In the genomic region with DNA sequence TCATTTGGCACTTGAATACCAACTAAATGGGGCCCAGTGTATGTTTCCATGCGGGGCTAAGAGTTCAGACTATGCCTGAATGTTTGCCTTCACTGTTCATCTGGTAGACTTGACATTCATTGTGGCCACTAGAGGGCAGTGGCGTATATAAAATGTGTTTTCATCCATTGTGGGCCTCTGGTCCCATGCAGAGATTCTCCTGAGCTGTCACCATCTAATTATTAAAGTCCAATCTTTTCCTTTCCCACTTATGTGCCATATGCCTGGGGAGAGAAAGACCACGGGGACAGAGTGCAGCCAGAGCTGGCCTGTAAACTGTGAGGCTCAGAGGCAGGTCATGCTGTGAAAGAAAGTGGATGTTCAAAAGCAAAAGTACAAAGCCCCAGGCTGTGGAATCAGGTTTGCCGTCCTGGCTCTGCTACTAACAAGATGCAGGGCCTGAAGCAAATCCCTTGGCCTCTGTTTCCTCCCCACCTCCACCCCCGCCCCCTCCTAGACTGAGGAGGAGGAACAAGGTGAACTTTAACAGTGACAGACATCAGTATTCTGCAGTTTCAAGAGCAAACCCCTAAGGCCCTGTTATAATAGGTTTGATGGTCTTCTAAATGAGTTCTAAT, we compare ENCODE assay signal across 8 mouse cellular contexts.
DNase-seq lines count a peak whose midpoint lies in the region; ATAC-seq and TF ChIP-seq lines count a peak whose summit lies in the region.

No protein-coding gene starts in this region.

- no peak overlapping the region for H3K27ac ChIP-seq in kidney, embryonic 15.5 days
- no peak overlapping the region for H3K27ac ChIP-seq in hindbrain, postnatal 0 days
- peak overlapping the region; percentile 51; the same call in 1 of the 2 replicates for H3K27ac ChIP-seq in left cerebral cortex, adult 2 months
- peak overlapping the region; percentile 22; the same call in 1 of the 2 replicates for H3K27ac ChIP-seq in midbrain, embryonic 12.5 days (replicated peaks)
- H3K27ac ChIP-seq in small intestine, adult 2 months (ENCODE audit: insufficient read depth, low read depth, low read length), result no peak overlapping the region

- intact Hi-C loops in left cerebral cortex, adult 2 months (cut with DNase I), result loop anchor here (1.0 to 5.0 kb wide), 3 partner anchors 193 to 511 kb away; no protein-coding TSS in a partner anchor

- H3K9me3 ChIP-seq in kidney, embryonic 15.5 days (replicated peaks), result no peaks in the 10 kb centered on the region
- no peaks in the 10 kb centered on the region for H3K9me3 ChIP-seq in hindbrain, postnatal 0 days (ENCODE audit: low read length)
- H3K9me3 ChIP-seq in midbrain, embryonic 12.5 days, result no peaks in the 10 kb centered on the region

- no peak overlapping the region for H3K4me3 ChIP-seq in kidney, embryonic 15.5 days (replicated peaks)
- no peak overlapping the region for H3K4me3 ChIP-seq in hindbrain, postnatal 0 days (ENCODE audit: low read length)
- H3K4me3 ChIP-seq in left cerebral cortex, adult 2 months, result no peak overlapping the region
- H3K4me3 ChIP-seq in midbrain, embryonic 12.5 days, result no peak overlapping the region
- H3K4me3 ChIP-seq in small intestine, adult 2 months (ENCODE audit: low read depth, low read length), result no peak overlapping the region

- ATAC-seq in kidney, embryonic 15.5 days (replicated peaks; ENCODE audit: low FRiP score), result no peak
- ATAC-seq in hindbrain, postnatal 0 days, result peak; percentile 79
- ATAC-seq in midbrain, embryonic 12.5 days (ENCODE audit: low FRiP score, low read depth), result peak; percentile 50

- H3K36me3 ChIP-seq in kidney, embryonic 15.5 days, result no peaks in the 10 kb centered on the region
- no peaks in the 10 kb centered on the region for H3K36me3 ChIP-seq in hindbrain, postnatal 0 days (ENCODE audit: insufficient read depth, low read length)
- no peaks in the 10 kb centered on the region for H3K36me3 ChIP-seq in midbrain, embryonic 12.5 days
- H3K36me3 ChIP-seq in small intestine, adult 2 months (ENCODE audit: control insufficient read depth, insufficient read depth, low read length), result no peaks in the 10 kb centered on the region

- 16% methylated on average over 5 of the region's 5 CpGs for WGBS in kidney, embryonic 15.5 days
- 10% methylated on average over 5 of the region's 5 CpGs for WGBS in hindbrain, postnatal 0 days
- WGBS in midbrain, embryonic 12.5 days, result 9% methylated on average over 5 of the region's 5 CpGs
- WGBS in small intestine, adult 2 months, result 32% methylated on average over 5 of the region's 5 CpGs

- peak; percentile 60 for DNase-seq in kidney, adult 11 months
- peak; percentile 84 for DNase-seq in cerebellum, adult 8-10 months
- peak; percentile 81 to 96 for DNase-seq in frontal cortex, adult 2 months (ENCODE audit: extremely low spot score in 1 of 2, low spot score in 1 of 2)
- DNase-seq in hindbrain, postnatal 0 days (ENCODE audit: low spot score), result peak; percentile 95
- DNase-seq in left cerebral cortex, adult 2 months (ENCODE audit: extremely low spot score in 1 of 2, low spot score in 2 of 2), result peak; percentile 81 to 82

- no peak for TF ChIP-seq POLR2A in small intestine, adult 2 months (IDR thresholded peaks at IDR 0.05; ENCODE audit: low read depth, low read length)

- no peak overlapping the region for H3K9ac ChIP-seq in kidney, embryonic 15.5 days
- no peak overlapping the region for H3K9ac ChIP-seq in hindbrain, postnatal 0 days (replicated peaks; ENCODE audit: low read length)
- no peak overlapping the region for H3K9ac ChIP-seq in midbrain, embryonic 12.5 days (replicated peaks)

- no peak overlapping the region for H3K4me2 ChIP-seq in kidney, embryonic 15.5 days
- H3K4me2 ChIP-seq in hindbrain, postnatal 0 days (ENCODE audit: low read depth, low read length), result no peak overlapping the region
- H3K4me2 ChIP-seq in midbrain, embryonic 12.5 days (replicated peaks), result no peak overlapping the region

- peak; percentile 93 for TF ChIP-seq CTCF in hindbrain, postnatal 0 days (IDR thresholded peaks at IDR 0.05; ENCODE audit: low read depth)
- peak; percentile 92 for TF ChIP-seq CTCF in left cerebral cortex, adult 2 months (IDR thresholded peaks at IDR 0.05)
- TF ChIP-seq CTCF in small intestine, adult 2 months (IDR thresholded peaks at IDR 0.05; ENCODE audit: extremely low read depth, insufficient read length, insufficient replicate concordance, low read depth, low read length), result peak; percentile 42; the same call in 1 of the 2 replicates

- peaks cover 43% of the 10 kb centered on the region for H3K4me1 ChIP-seq in kidney, embryonic 15.5 days
- H3K4me1 ChIP-seq in hindbrain, postnatal 0 days (ENCODE audit: insufficient read depth, low read length), result no peaks in the 10 kb centered on the region
- peaks cover 8% of the 10 kb centered on the region for H3K4me1 ChIP-seq in midbrain, embryonic 12.5 days
- H3K4me1 ChIP-seq in small intestine, adult 2 months (ENCODE audit: control insufficient read depth, insufficient read depth, insufficient read length, low read length), result peaks cover 13% of the 10 kb centered on the region

- no peaks in the 10 kb centered on the region for H3K27me3 ChIP-seq in kidney, embryonic 15.5 days
- no peaks in the 10 kb centered on the region for H3K27me3 ChIP-seq in hindbrain, postnatal 0 days (ENCODE audit: insufficient read depth, low read length)
- peaks cover 26% of the 10 kb centered on the region for H3K27me3 ChIP-seq in midbrain, embryonic 12.5 days
- H3K27me3 ChIP-seq in small intestine, adult 2 months (ENCODE audit: control insufficient read depth, insufficient read depth, low read length), result no peaks in the 10 kb centered on the region

Comparison
In these comparisons a context has a peak if more than half of its experiments do, and no peak if none do; other contexts are left out.
1. H3K27ac ChIP-seq: peak in left cerebral cortex, adult 2 months (single experiment) and midbrain, embryonic 12.5 days (single experiment); none in kidney, embryonic 15.5 days (single experiment), hindbrain, postnatal 0 days (single experiment) and small intestine, adult 2 months (single experiment).
2. CTCF ChIP-seq: peak in every context shown above with its lines; median percentile 93 in hindbrain, postnatal 0 days; 92 in left cerebral cortex, adult 2 months; 42 in small intestine, adult 2 months.
3. Peak in every context shown above with its lines, with median percentiles within 50 percentile points of each other: DNase-seq.